Mouse (Mus musculus) gastrocnemius, postnatal 4 days (tissue): ENCODE data around the gene D430041D05Rik. TPM values are rescaled to one million over a fixed set of nuclear protein-coding genes. Genes with fewer than 3 reads are reported as not detected.

Experiments used
- DNase-seq, 2 experiments: peaks; one replicate each; pipeline ENCODE4 v3.0.0; 2021 to 2022; ENCODE audit warnings: low spot score in 2 of 2, mixed read lengths in 2 of 2
- total RNA-seq, 2 experiments: library from RNA; stranded (reverse); gene quantifications; 2 replicates each; pipeline ENCODE4 v1.2.3; 2021

Gene D430041D05Rik
- total RNA-seq, 2 experiments from 2014 or later: 2.5 to 2.8 TPM

GRCm38 (mm10) chr2:104409851-104410821 is 677 bp downstream of the D430041D05Rik start:
- peak in 1 of 2 experiments; percentile 41 for DNase-seq

- no peak for DNase-seq
Observed at GRCm38 (mm10) chr2:104408351-104408750, 2.5 kb downstream of the D430041D05Rik start.

GRCm38 (mm10) chr2:104407913-104408312 is 2.9 kb downstream of the D430041D05Rik start:
- DNase-seq: no peak

- no peak for DNase-seq
Observed at GRCm38 (mm10) chr2:104404036-104404435, 6.8 kb downstream of the D430041D05Rik start.

GRCm38 (mm10) chr2:104398651-104399290 is 12.0 kb downstream of the D430041D05Rik start:
- DNase-seq: no peak

- no peak for DNase-seq
Observed at GRCm38 (mm10) chr2:104395961-104396360, 14.9 kb downstream of the D430041D05Rik start.

- no peak for DNase-seq
Observed at GRCm38 (mm10) chr2:104394769-104395168, 16.0 kb downstream of the D430041D05Rik start.

GRCm38 (mm10) chr2:104392700-104393312 is 18.0 kb downstream of the D430041D05Rik start:
- no peak for DNase-seq

GRCm38 (mm10) chr2:104389231-104389630 is 21.6 kb downstream of the D430041D05Rik start:
- no peak for DNase-seq

GRCm38 (mm10) chr2:104385941-104386340 is 24.9 kb downstream of the D430041D05Rik start:
- DNase-seq: no peak

GRCm38 (mm10) chr2:104383589-104383988 is 27.2 kb downstream of the D430041D05Rik start:
- no peak for DNase-seq

- DNase-seq: no peak
Observed at GRCm38 (mm10) chr2:104382813-104383212, 28.0 kb downstream of the D430041D05Rik start.

- DNase-seq: no peak
Observed at GRCm38 (mm10) chr2:104379304-104379703, 31.5 kb downstream of the D430041D05Rik start.

- DNase-seq: no peak
Observed at GRCm38 (mm10) chr2:104378791-104379190, 32.0 kb downstream of the D430041D05Rik start.

GRCm38 (mm10) chr2:104377990-104378389 is 32.8 kb downstream of the D430041D05Rik start:
- no peak for DNase-seq

- DNase-seq: no peak
Observed at GRCm38 (mm10) chr2:104372156-104372555, 38.7 kb downstream of the D430041D05Rik start.

- no peak for DNase-seq
Observed at GRCm38 (mm10) chr2:104371606-104372130, 39.1 kb downstream of the D430041D05Rik start.

GRCm38 (mm10) chr2:104367836-104368298 is 42.9 kb downstream of the D430041D05Rik start:
- no peak for DNase-seq

- DNase-seq: no peak
Observed at GRCm38 (mm10) chr2:104367291-104367690, 43.5 kb downstream of the D430041D05Rik start.

- DNase-seq: no peak
Observed at GRCm38 (mm10) chr2:104359305-104359704, 51.5 kb downstream of the D430041D05Rik start.

- DNase-seq: no peak
Observed at GRCm38 (mm10) chr2:104358881-104359280, 51.9 kb downstream of the D430041D05Rik start.
